8 mouse cellular contexts compared by ENCODE assay signal in genomic region chr8:124652546-124652945, GRCm38 (mm10). TPM values are rescaled to one million over a fixed set of nuclear protein-coding genes. Genes with fewer than 3 reads are reported as not detected.
DNase-seq lines count a peak whose midpoint lies in the region; ATAC-seq lines count a peak whose summit lies in the region.

No protein-coding gene starts in this region.

- peak; percentile 81 for DNase-seq in heart, embryonic 10.5 days (ENCODE audit: low spot score)
- DNase-seq in heart, adult 8-10 months (ENCODE audit: low spot score) = no peak
- peak; percentile 57 for DNase-seq in cerebellum, adult 9-10 months
- no peak for DNase-seq in left cerebral cortex, postnatal 4 days
- no peak for DNase-seq in right cerebral cortex, postnatal 25 days
- no peak for DNase-seq in ovary, adult 18-20 months (ENCODE audit: low spot score)

- no peak overlapping the region for H3K9ac ChIP-seq in hindbrain, embryonic 12.5 days
- no peak overlapping the region for H3K9ac ChIP-seq in liver, embryonic 16.5 days (ENCODE audit: low read depth, low read length)

- no peak overlapping the region for H3K4me2 ChIP-seq in hindbrain, embryonic 12.5 days (replicated peaks)
- no peak overlapping the region for H3K4me2 ChIP-seq in liver, embryonic 16.5 days (ENCODE audit: low read depth, low read length)

- H3K9me3 ChIP-seq in heart, embryonic 10.5 days = no peaks in the 10 kb centered on the region
- no peaks in the 10 kb centered on the region for H3K9me3 ChIP-seq in hindbrain, embryonic 12.5 days (replicated peaks)
- H3K9me3 ChIP-seq in liver, embryonic 16.5 days (replicated peaks; ENCODE audit: control insufficient read depth, low read length) = no peaks in the 10 kb centered on the region

- peaks cover 95% of the 10 kb centered on the region for H3K4me1 ChIP-seq in heart, embryonic 10.5 days
- H3K4me1 ChIP-seq in hindbrain, embryonic 12.5 days = peaks cover 31% of the 10 kb centered on the region
- H3K4me1 ChIP-seq in liver, embryonic 16.5 days (ENCODE audit: control insufficient read depth, low read depth, low read length) = peaks cover 25% of the 10 kb centered on the region

- H3K4me3 ChIP-seq in heart, embryonic 10.5 days = peak overlapping the region; percentile 25; the same call in 1 of the 2 replicates
- H3K4me3 ChIP-seq in hindbrain, embryonic 12.5 days = no peak overlapping the region
- no peak overlapping the region for H3K4me3 ChIP-seq in liver, embryonic 16.5 days (ENCODE audit: low read depth, low read length)

- no peaks in the 10 kb centered on the region for H3K27me3 ChIP-seq in heart, embryonic 10.5 days (ENCODE audit: insufficient read depth, poor library complexity, severe bottlenecking)
- H3K27me3 ChIP-seq in hindbrain, embryonic 12.5 days = no peaks in the 10 kb centered on the region
- no peaks in the 10 kb centered on the region for H3K27me3 ChIP-seq in liver, embryonic 16.5 days (ENCODE audit: control insufficient read depth, insufficient read depth, low read depth, low read length)

- H3K27ac ChIP-seq in heart, embryonic 10.5 days = peak overlapping the region; percentile 82
- H3K27ac ChIP-seq in hindbrain, embryonic 12.5 days = peak overlapping the region; percentile 40; the same call in 1 of the 2 replicates
- H3K27ac ChIP-seq in liver, embryonic 16.5 days (ENCODE audit: low read length) = 0 out of 2 replicates have a peak overlapping the region, but pooled peaks have one; percentile 36

- H3K36me3 ChIP-seq in heart, embryonic 10.5 days = peaks cover 38% of the 10 kb centered on the region
- peaks cover 21% of the 10 kb centered on the region for H3K36me3 ChIP-seq in hindbrain, embryonic 12.5 days
- no peaks in the 10 kb centered on the region for H3K36me3 ChIP-seq in liver, embryonic 16.5 days (ENCODE audit: control insufficient read depth, insufficient read depth)

- no peak for ATAC-seq in hindbrain, embryonic 12.5 days (ENCODE audit: low FRiP score)
- no peak for ATAC-seq in liver, embryonic 16.5 days (ENCODE audit: low read depth)

- WGBS in heart, embryonic 10.5 days = 18% methylated on average over 4 of the region's 4 CpGs
- 40% methylated on average over 4 of the region's 4 CpGs for WGBS in hindbrain, embryonic 12.5 days
- WGBS in liver, embryonic 16.5 days (ENCODE audit: insufficient replicate concordance) = 53% methylated on average over 4 of the region's 4 CpGs

- intact Hi-C loops in left cerebral cortex, postnatal 4 days (cut with DNase I) = no loop called here

RNA-seq across cellular contexts. Expression of gene 2310022B05Rik, which starts 10.6 kb away (rescaled TPM):
- 32.6 and 34.7 TPM in 2 replicates for polyA plus RNA-seq in heart, embryonic 10.5 days (2016; fragmentation: Nextera tagmentation; extraction: Ambion mirVana)
- 10 to 100 TPM; 42.8 to 61.1 (median 50.7) TPM for total RNA-seq in heart, adult 8-10 months (2022)
- 26.6 and 31.2 TPM in 2 replicates for polyA plus RNA-seq in hindbrain, embryonic 12.5 days (2016; fragmentation: Nextera tagmentation; extraction: Ambion mirVana)
- polyA plus RNA-seq in liver, embryonic 16.5 days (2015; fragmentation: Nextera tagmentation; extraction: Ambion mirVana) = 5.3 and 6.4 TPM in 2 replicates
- total RNA-seq in left cerebral cortex, postnatal 4 days (2021) = 10 to 100 TPM; 86.2 to 89.8 TPM

Comparison
In these comparisons a context has a peak if more than half of its experiments do, and no peak if none do; other contexts are left out.
1. DNase-seq: peak in heart, embryonic 10.5 days (single experiment) and cerebellum, adult 9-10 months (single experiment); none in heart, adult 8-10 months (single experiment), left cerebral cortex, postnatal 4 days (single experiment), right cerebral cortex, postnatal 25 days (single experiment) and ovary, adult 18-20 months (single experiment).
2. Peak in every context shown above with its lines, with median percentiles within 50 percentile points of each other: H3K27ac ChIP-seq.